Mouse (Mus musculus) MEL (cell line): ENCODE data around the gene Gm12169. TPM values are rescaled to one million over a fixed set of nuclear protein-coding genes. Genes with fewer than 3 reads are reported as not detected.

Experiments used
- DNase-seq: peaks from one replicate; pipeline ENCODE4 v3.0.0; 2011; ENCODE audit warnings: low read depth, low spot score
- H3K27ac ChIP-seq: 2 replicates; pipeline ENCODE4 v1.5.1; 2012; ENCODE audit warnings: low read depth, mild to moderate bottlenecking, control low read depth, low read length, moderate library complexity; ENCODE audit not compliant: control insufficient read depth
- H3K27me3 ChIP-seq, 2 experiments: fragments of 150-350 bp in 1 of 2; sonication (generic) in 1 of 2; 2 replicates each; pipeline ENCODE4 v1.6.1; 2012; ENCODE audit warnings: low read length in 2 of 2, mild to moderate bottlenecking in 2 of 2, improper control_type of control experiment in 1 of 2, moderate library complexity in 1 of 2; ENCODE audit not compliant: insufficient read depth in 2 of 2, control insufficient read depth in 1 of 2
- H3K36me3 ChIP-seq, 2 experiments: 2 replicates each; pipeline ENCODE4 v1.6.1; 2012 to 2014; ENCODE audit warnings: low read length in 2 of 2, improper control_type of control experiment in 1 of 2, inconsistent platforms in 1 of 2, mild to moderate bottlenecking in 1 of 2; ENCODE audit not compliant: insufficient read depth in 2 of 2, control insufficient read depth in 1 of 2
- H3K4me1 ChIP-seq, 2 experiments: fragments of 150-350 bp in 1 of 2; sonication (generic) in 1 of 2; 2 replicates each; pipeline ENCODE4 v1.6.1; 2012; ENCODE audit warnings: low read length in 2 of 2, improper control_type of control experiment in 1 of 2, mild to moderate bottlenecking in 1 of 2; ENCODE audit not compliant: insufficient read depth in 2 of 2, control insufficient read depth in 1 of 2
- H3K4me3 ChIP-seq, 2 experiments: fragments of 150-350 bp in 1 of 2; sonication (generic) in 1 of 2; 2 replicates each; pipeline ENCODE4 v1.5.1; 2012; ENCODE audit warnings: low read depth in 2 of 2, low read length in 2 of 2, mild to moderate bottlenecking in 2 of 2, moderate library complexity in 2 of 2, control low read depth in 1 of 2, improper control_type of control experiment in 1 of 2; ENCODE audit not compliant: control insufficient read depth in 1 of 2, insufficient read depth in 1 of 2
- H3K79me2 ChIP-seq: 2 replicates; pipeline ENCODE4 v1.6.1; 2012; ENCODE audit warnings: mild to moderate bottlenecking, low read length, moderate library complexity; ENCODE audit not compliant: control insufficient read depth, poor library complexity, insufficient read depth
- H3K9ac ChIP-seq: 2 replicates; pipeline ENCODE4 v1.6.1; 2012; ENCODE audit warnings: low read depth, mild to moderate bottlenecking, control low read depth, low read length, moderate library complexity; ENCODE audit not compliant: control insufficient read depth, poor library complexity, severe bottlenecking
- H3K9me3 ChIP-seq: fragments of 150-350 bp; sonication (generic); replicated peaks from 2 replicates; pipeline ENCODE4 v1.6.1; 2012; ENCODE audit warnings: mild to moderate bottlenecking, low read length, improper control_type of control experiment, moderate library complexity; ENCODE audit not compliant: insufficient read depth
- BHLHE40 ChIP-seq: IDR thresholded peaks from 2 replicates; pipeline ENCODE4 v1.6.1; 2012; ENCODE audit warnings: low read depth, mild to moderate bottlenecking, inconsistent platforms, low read length, improper control_type of control experiment, borderline replicate concordance
- CHD1 ChIP-seq: IDR thresholded peaks from 2 replicates; pipeline ENCODE4 v1.6.1; 2012; ENCODE audit warnings: low read depth, mild to moderate bottlenecking, inconsistent platforms, low read length, improper control_type of control experiment
- CHD2 ChIP-seq: IDR thresholded peaks from 2 replicates; pipeline ENCODE4 v1.6.1; 2011; ENCODE audit warnings: low read length, improper control_type of control experiment
- E2F4 ChIP-seq: IDR thresholded peaks from 2 replicates; pipeline ENCODE4 v1.6.1; 2011; ENCODE audit warnings: low read depth, low read length, improper control_type of control experiment, borderline replicate concordance
- EP300 ChIP-seq, 2 experiments: IDR thresholded peaks; 2 replicates each; pipeline ENCODE4 v1.6.1; 2011; ENCODE audit warnings: improper control_type of control experiment in 2 of 2, low read length in 2 of 2, low read depth in 1 of 2, mild to moderate bottlenecking in 1 of 2
- GATA1 ChIP-seq: IDR thresholded peaks from 2 replicates; pipeline ENCODE4 v1.6.1; 2011; ENCODE audit warnings: low read depth, low read length, improper control_type of control experiment
- HCFC1 ChIP-seq: IDR thresholded peaks from 2 replicates; pipeline ENCODE4 v1.6.1; 2012; ENCODE audit warnings: low read depth, mild to moderate bottlenecking, inconsistent platforms, low read length, improper control_type of control experiment, moderate library complexity
- KAT2A ChIP-seq: conservative IDR thresholded peaks from 2 replicates; pipeline ENCODE4 v1.6.1; 2012; ENCODE audit warnings: low read depth, low read length, improper control_type of control experiment, inconsistent platforms
- MAX ChIP-seq: IDR thresholded peaks from 2 replicates; pipeline ENCODE4 v1.6.1; 2011; ENCODE audit warnings: low read length, improper control_type of control experiment
- MYC ChIP-seq: IDR thresholded peaks from 2 replicates; pipeline ENCODE4 v1.6.1; 2011; ENCODE audit warnings: low read depth, mild to moderate bottlenecking, low read length, improper control_type of control experiment, moderate library complexity
- NELFE ChIP-seq: IDR thresholded peaks from 2 replicates; pipeline ENCODE4 v1.6.1; 2011; ENCODE audit warnings: low read depth, low read length, improper control_type of control experiment
- POLR2AphosphoS5 ChIP-seq: IDR thresholded peaks from 2 replicates; pipeline ENCODE4 v1.6.1; 2012; ENCODE audit warnings: low read depth, borderline replicate concordance, mild to moderate bottlenecking, inconsistent platforms, low read length, moderate library complexity, mixed read lengths
- SIN3A ChIP-seq: IDR thresholded peaks from 2 replicates; pipeline ENCODE4 v1.6.1; 2012; ENCODE audit warnings: low read length, improper control_type of control experiment, inconsistent platforms
- SMC3 ChIP-seq: IDR thresholded peaks from 2 replicates; pipeline ENCODE4 v1.6.1; 2011; ENCODE audit warnings: low read depth, low read length, improper control_type of control experiment
- TBP ChIP-seq: IDR thresholded peaks from 2 replicates; pipeline ENCODE4 v1.8.0; 2011; ENCODE audit warnings: low read depth, low read length, improper control_type of control experiment
- TCF12 ChIP-seq: IDR thresholded peaks from 2 replicates; pipeline ENCODE4 v1.6.1; 2014; ENCODE audit warnings: low read depth, mild to moderate bottlenecking, inconsistent platforms, low read length, improper control_type of control experiment, moderate library complexity
- ZKSCAN1 ChIP-seq: IDR thresholded peaks from 2 replicates; pipeline ENCODE4 v1.6.1; 2012; ENCODE audit warnings: low read depth, mild to moderate bottlenecking, inconsistent platforms, low read length, improper control_type of control experiment, moderate library complexity
- polyA plus RNA-seq, 2 experiments: library from polyadenylated mRNA; stranded (reverse) in 1 of 2; unstranded in 1 of 2; fragments of >175 nt in 1 of 2; fragments of >200 nt in 1 of 2; gene quantifications; 2 replicates each; pipeline versions ENCODE4 v1.2.1 to v1.2.4; 2012; ENCODE audit warnings: low replicate concordance in 2 of 2, low read depth in 1 of 2; ENCODE audit not compliant: insufficient read length in 2 of 2, insufficient read depth in 1 of 2, missing spikeins in 1 of 2
- total RNA-seq: library from RNA; depleted of rRNA; stranded (reverse); fragments of 300-350 nt; gene quantifications from 2 replicates; pipeline ENCODE4 v1.2.3, GENCODE M21; 2012

The Gm12169 gene
- total and polyA plus RNA-seq, 3 experiments, result not detected

- H3K79me2 ChIP-seq, result no peaks in the 10 kb centered on the region
- no peaks in the 10 kb centered on the region; a peak in 1 of 4 replicates for H3K36me3 ChIP-seq
- no peaks in the 10 kb centered on the region for H3K4me1 ChIP-seq
- no peaks in the 10 kb centered on the region for H3K9me3 ChIP-seq
- TF ChIP-seq NELFE (no peak), TCF12 (no peak), CHD1 (no peak), KAT2A (no peak)
- no peak overlapping the region for H3K4me3 ChIP-seq
- peaks cover 0 to 2% of the 10 kb centered on the region in 2 experiments; a peak in 1 of 4 replicates for H3K27me3 ChIP-seq
- no peak overlapping the region for H3K27ac ChIP-seq
- no peak for DNase-seq
- no peak overlapping the region for H3K9ac ChIP-seq
These were observed 44.7 kb upstream of the Gm12169 start for GRCm38 (mm10) chr11:46479311-46479710.

GRCm38 (mm10) chr11:46480517-46480916, 43.5 kb upstream of the Gm12169 start:
- Histone ChIP-seq H3K4me1 (no peaks in the 10 kb centered on the region), H3K79me2 (no peaks in the 10 kb centered on the region), H3K9me3 (no peaks in the 10 kb centered on the region), H3K27me3 (peaks cover 0 to 2% of the 10 kb centered on the region in 2 experiments; a peak in 2 of 4 replicates), H3K36me3 (no peaks in the 10 kb centered on the region), H3K27ac (no peak overlapping the region), H3K9ac (no peak overlapping the region), H3K4me3 (no peak overlapping the region)
- TF ChIP-seq BHLHE40 (no peak), TCF12 (no peak), MYC (no peak), CHD2 (no peak), POLR2AphosphoS5 (no peak), SIN3A (no peak), GATA1 (no peak), EP300 (IDR thresholded peaks at IDR 0.05; ENCODE audit: low read depth in 1 of 2, low read length in 2 of 2) (no peak), MAX (no peak), E2F4 (no peak), TBP (no peak), HCFC1 (no peak), NELFE (no peak), SMC3 (no peak), ZKSCAN1 (no peak)
- DNase-seq, result no peak
